In the genomic region with DNA sequence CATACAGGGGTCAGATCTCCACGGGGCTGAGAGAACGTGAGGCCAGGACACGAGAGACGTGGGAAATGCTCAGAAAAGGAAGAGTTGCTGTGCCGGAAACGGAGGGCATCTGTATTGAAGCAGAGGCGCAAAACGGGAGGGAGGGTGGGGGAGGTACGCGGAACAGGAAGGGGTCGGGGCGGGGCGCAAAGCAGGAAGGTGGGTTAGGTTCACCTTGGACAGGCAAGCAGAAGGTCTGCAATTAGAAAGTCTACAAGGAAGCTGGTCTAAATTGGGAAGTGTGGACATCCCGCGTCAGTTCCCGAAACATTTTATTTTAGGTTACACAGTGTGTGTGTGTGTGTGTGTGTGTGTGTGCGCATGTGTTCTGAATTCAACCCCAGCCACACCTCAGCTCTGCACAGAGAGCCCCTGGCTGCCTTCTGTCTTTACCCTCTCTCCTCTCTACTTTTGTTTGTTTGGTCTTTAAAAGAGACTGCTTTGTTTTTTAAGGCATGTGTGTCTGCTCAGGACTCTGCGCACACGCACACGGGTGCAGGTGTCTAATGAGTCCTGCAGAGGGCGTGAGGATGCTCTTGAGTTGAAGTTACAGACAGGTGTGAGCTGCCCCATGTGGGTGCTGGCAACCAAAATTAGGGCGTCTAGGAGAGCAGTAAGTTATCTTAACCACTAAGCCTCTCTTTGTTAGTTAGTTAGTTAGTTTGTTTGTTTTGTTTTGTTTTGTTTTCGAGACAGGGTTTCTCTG, we compare ENCODE assay signal across 29 mouse cellular contexts. TPM values are rescaled to one million over a fixed set of nuclear protein-coding genes. Genes with fewer than 3 reads are reported as not detected.
DNase-seq lines count a peak whose midpoint lies in the region; ATAC-seq and TF ChIP-seq lines count a peak whose summit lies in the region.
"Had no signal": no experiment of that assay in that cellular context is flagged by ENCODE, and none has a peak within 500 bp of the region (broad histone marks: within the 10 kb centered on the region; RNA-seq: fewer than 3 reads in every experiment).

No protein-coding gene starts in this region.

- TF ChIP-seq POLR2A in thymus, adult 2 months (IDR thresholded peaks at IDR 0.05; ENCODE audit: control insufficient read depth, extremely low read depth, insufficient read depth, low read length, poor library complexity): no peak

- H3K27ac ChIP-seq in thymus, adult 2 months (ENCODE audit: control insufficient read depth, insufficient read depth, low read length): peak overlapping the region; percentile 97
- no peak overlapping the region for H3K27ac ChIP-seq in forebrain, embryonic 16.5 days (ENCODE audit: low read length)
- H3K27ac ChIP-seq: forebrain, embryonic 10.5 days; gastrocnemius, adult 2 months; hindbrain, embryonic 12.5 days; kidney, postnatal 0 days; layer of hippocampus, adult 2 months; midbrain, embryonic 10.5 days had no signal

- peak; percentile 36 for DNase-seq in thymus, adult 2 months
- DNase-seq in thymus, adult 18-20 months: no peak
- peak; percentile 60 for DNase-seq in ZHBTc4 (ENCODE audit: low read depth, low spot score)
- peak; percentile 67 for DNase-seq in thymus, postnatal 4 days
- no peak for DNase-seq in lung, postnatal 4 days
- DNase-seq in layer of hippocampus, adult 9-11 months: no peak
- DNase-seq: adrenal gland, postnatal 10 days; cerebellum, adult 11-12 months; cerebellum, postnatal 36 days; gastrocnemius, adult 2 months; heart, postnatal 10 days; left cerebral cortex, postnatal 4 days; liver; lung, adult 18-20 months had no signal

- H3K9ac ChIP-seq in forebrain, embryonic 16.5 days (replicated peaks; ENCODE audit: low read depth, low read length): no peak overlapping the region
- H3K9ac ChIP-seq: hindbrain, embryonic 12.5 days had no signal

- H3K9me3 ChIP-seq in forebrain, embryonic 16.5 days (ENCODE audit: control insufficient read depth, low read length): no peaks in the 10 kb centered on the region
- H3K9me3 ChIP-seq: forebrain, embryonic 10.5 days; hindbrain, embryonic 12.5 days; midbrain, embryonic 10.5 days had no signal

- H3K27me3 ChIP-seq in thymus, adult 2 months (ENCODE audit: control insufficient read depth, insufficient read depth, low read length): no peaks in the 10 kb centered on the region
- H3K27me3 ChIP-seq in forebrain, embryonic 16.5 days (replicated peaks; ENCODE audit: control insufficient read depth, insufficient read depth, low read length): no peaks in the 10 kb centered on the region

- H3K4me3 ChIP-seq in thymus, adult 2 months (ENCODE audit: control insufficient read depth, insufficient read depth, low read length): peak overlapping the region; percentile 50
- no peak overlapping the region for H3K4me3 ChIP-seq in forebrain, embryonic 16.5 days (replicated peaks; ENCODE audit: low read length)
- H3K4me3 ChIP-seq: forebrain, embryonic 10.5 days; gastrocnemius, adult 2 months; hindbrain, embryonic 12.5 days; layer of hippocampus, adult 2 months; midbrain, embryonic 10.5 days had no signal

- peaks cover 31% of the 10 kb centered on the region for H3K4me1 ChIP-seq in thymus, adult 2 months (replicated peaks; ENCODE audit: control insufficient read depth, insufficient read depth, low read length)
- peaks cover 17% of the 10 kb centered on the region for H3K4me1 ChIP-seq in forebrain, embryonic 16.5 days (replicated peaks; ENCODE audit: control insufficient read depth, insufficient read depth, low read length)

- WGBS in thymus, adult 2 months: 39% methylated on average over 23 of the region's 23 CpGs
- 85% methylated on average over 23 of the region's 23 CpGs for WGBS in forebrain, embryonic 16.5 days

- TF ChIP-seq CTCF in thymus, adult 2 months (IDR thresholded peaks at IDR 0.05; ENCODE audit: borderline replicate concordance, control insufficient read depth, extremely low read depth, insufficient read depth, low read length, poor library complexity): no peak

- no peak overlapping the region for H3K4me2 ChIP-seq in forebrain, embryonic 16.5 days (ENCODE audit: low read length)
- H3K4me2 ChIP-seq: heart, embryonic 11.5 days; hindbrain, embryonic 12.5 days had no signal

- no peaks in the 10 kb centered on the region for H3K36me3 ChIP-seq in thymus, adult 2 months (ENCODE audit: control insufficient read depth, insufficient read depth, low read length)
- no peaks in the 10 kb centered on the region for H3K36me3 ChIP-seq in forebrain, embryonic 16.5 days (ENCODE audit: control insufficient read depth, insufficient read depth)
- H3K36me3 ChIP-seq: forebrain, embryonic 10.5 days; hindbrain, embryonic 12.5 days; midbrain, embryonic 10.5 days had no signal

- ATAC-seq in megakaryocyte progenitor cell, adult 5-6 weeks (replicated peaks; ENCODE audit: poor library complexity): 0 out of 2 replicates have a peak, but pooled peaks have one; percentile 7
- no peak for ATAC-seq in forebrain, embryonic 16.5 days
- ATAC-seq: intestine, postnatal 0 days had no signal

RNA-seq across cellular contexts. Expression of a gene that starts 3.1 kb away (rescaled TPM):
- polyA plus RNA-seq in thymus, adult 2 months (2012; rRNA removed): 24.0 and 24.7 TPM in 2 replicates
- total RNA-seq in megakaryocyte progenitor cell, adult 5-6 weeks (2015): not detected in 2 replicates
- total RNA-seq in megakaryocyte progenitor cell, adult 5-6 weeks (2017): 0.47 TPM in 1 of 2 replicates, not detected in the other
- polyA plus RNA-seq in forebrain, embryonic 16.5 days (2015; fragmentation: Nextera tagmentation; extraction: Ambion mirVana): 32.9 and 44.2 TPM in 2 replicates
- total RNA-seq: MEL had no signal
- polyA plus RNA-seq: C2C12 had no signal

RNA-seq across cellular contexts. Expression of a gene that starts 15.7 kb away (rescaled TPM):
- 1,664 and 2,025 TPM in 2 replicates for polyA plus RNA-seq in thymus, adult 2 months (2012; rRNA removed)
- 2,101 and 2,175 TPM in 2 replicates for total RNA-seq in megakaryocyte progenitor cell, adult 5-6 weeks (2015)
- 2,717 and 3,085 TPM in 2 replicates for total RNA-seq in megakaryocyte progenitor cell, adult 5-6 weeks (2017)
- 467 and 512 TPM in 2 replicates for polyA plus RNA-seq in forebrain, embryonic 16.5 days (2015; fragmentation: Nextera tagmentation; extraction: Ambion mirVana)

RNA-seq across cellular contexts. Expression of a gene that starts 17.2 kb away (rescaled TPM):
- polyA plus RNA-seq in thymus, adult 2 months (2012; rRNA removed): not detected in 2 replicates
- total RNA-seq in megakaryocyte progenitor cell, adult 5-6 weeks (2015): not detected in 2 replicates
- not detected in 2 replicates for total RNA-seq in megakaryocyte progenitor cell, adult 5-6 weeks (2017)
- not detected in 2 replicates for polyA plus RNA-seq in forebrain, embryonic 16.5 days (2015; fragmentation: Nextera tagmentation; extraction: Ambion mirVana)
- total RNA-seq: layer of hippocampus, adult 2 months; left cerebral cortex, postnatal 4 days; MEL had no signal
- polyA plus RNA-seq: C2C12; forebrain, embryonic 10.5 days; gonadal fat pad, adult 2 months; heart, embryonic 11.5 days; hindbrain, embryonic 12.5 days; intestine, postnatal 0 days; kidney, postnatal 0 days; midbrain, embryonic 10.5 days; neural tube, embryonic 11.5 days; small intestine, adult 2 months; stomach, embryonic 14.5 days had no signal

RNA-seq across cellular contexts. Expression of a gene that starts 28.9 kb away (rescaled TPM):
- 86.3 and 110 TPM in 2 replicates for polyA plus RNA-seq in thymus, adult 2 months (2012; rRNA removed)
- total RNA-seq in megakaryocyte progenitor cell, adult 5-6 weeks (2015): 70.9 and 74.6 TPM in 2 replicates
- 171 and 186 TPM in 2 replicates for total RNA-seq in megakaryocyte progenitor cell, adult 5-6 weeks (2017)
- 272 and 293 TPM in 2 replicates for polyA plus RNA-seq in forebrain, embryonic 16.5 days (2015; fragmentation: Nextera tagmentation; extraction: Ambion mirVana)

Comparison
In these comparisons a context has a peak if more than half of its experiments do, and no peak if none do; other contexts are left out.
1. DNase-seq: peak in thymus, adult 2 months (single experiment), ZHBTc4 (single experiment) and thymus, postnatal 4 days (single experiment); none in thymus, adult 18-20 months (0 of 2), lung, postnatal 4 days (0 of 2) and layer of hippocampus, adult 9-11 months (single experiment).